Mouse (Mus musculus): ENCODE data around the gene Vstm2b. TPM values are rescaled to one million over a fixed set of nuclear protein-coding genes. Genes with fewer than 3 reads are reported as not detected.
A peak's percentile ranks its signal among the peaks of the same experiment; 100 is the strongest.

Vstm2b gene
- polyA plus RNA-seq, 1 experiment, result 2.6 TPM

- TF ChIP-seq CTCF (conservative IDR thresholded peaks at IDR 0.05; ENCODE audit: insufficient read depth, insufficient read length, low read depth, low read length) (no peak), POLR2A (IDR thresholded peaks at IDR 0.05; ENCODE audit: low read depth, low read length) (no peak)
- H3K36me3 ChIP-seq (ENCODE audit: control insufficient read depth, insufficient read depth, low read length), result no peaks in the 10 kb centered on the region
- H3K4me1 ChIP-seq (ENCODE audit: control insufficient read depth, insufficient read depth, low read length), result no peaks in the 10 kb centered on the region
- H3K4me3 ChIP-seq (ENCODE audit: insufficient read depth, low read depth, low read length), result peak overlapping the region; percentile 36
- no peak overlapping the region for H3K27ac ChIP-seq (ENCODE audit: insufficient read depth, low read depth, low read length)
- WGBS, result 2% methylated on average over 69 of the region's 70 CpGs
- peak; percentile 14 for DNase-seq
- 0 out of 2 replicates have a peak, but pooled peaks cover 2% of the 10 kb centered on the region for H3K27me3 ChIP-seq (replicated peaks; ENCODE audit: control insufficient read depth, insufficient read depth, low read length)
Observed at GRCm38 (mm10) chr7:40898711-40899375, 715 bp downstream of the Vstm2b start.

DNA sequence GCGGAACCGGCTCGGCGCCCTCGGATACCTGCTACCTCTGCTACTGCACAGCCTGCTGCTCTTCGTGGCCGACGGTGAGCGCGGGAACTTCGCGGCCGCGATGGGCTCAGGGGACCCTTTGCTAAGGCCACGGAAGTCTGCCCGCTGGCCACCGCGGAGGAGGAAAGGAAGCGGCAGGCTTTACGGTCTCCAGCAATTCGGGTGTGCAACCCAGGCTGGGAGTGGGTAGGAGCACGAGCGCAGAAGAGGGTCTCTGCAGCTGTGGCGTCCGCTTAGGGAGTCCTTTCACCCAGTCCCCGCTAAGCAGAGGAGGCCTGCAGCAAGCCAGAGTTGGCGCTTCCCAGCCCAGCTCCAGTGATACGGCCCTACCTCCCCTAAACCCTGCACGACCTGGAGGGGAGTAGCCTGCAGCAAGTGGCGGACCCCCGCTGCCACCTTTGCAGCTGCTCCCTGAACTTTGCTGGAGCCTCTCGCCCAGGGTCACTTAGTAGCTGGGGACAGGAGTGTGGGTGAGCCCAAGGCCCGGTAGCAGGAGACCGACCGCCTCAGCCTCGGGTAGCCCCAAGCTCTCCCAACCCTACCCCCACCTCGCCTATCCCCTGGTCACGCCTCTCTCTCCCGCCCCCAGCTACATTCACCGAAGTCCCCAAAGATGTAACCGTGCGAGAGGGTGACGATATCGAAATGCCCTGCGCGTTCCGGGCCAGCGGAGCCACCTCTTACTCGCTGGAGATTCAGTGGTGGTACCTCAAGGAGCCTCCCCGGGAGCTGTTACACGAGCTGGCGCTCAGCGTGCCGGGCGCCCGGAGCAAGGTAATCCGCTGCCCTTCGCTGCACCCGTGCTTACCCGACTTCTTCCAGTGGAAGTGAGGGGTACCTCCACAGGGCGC lies 1.5 kb downstream of the Vstm2b start:
- peak; percentile 7 for DNase-seq
- H3K4me3 ChIP-seq (ENCODE audit: insufficient read depth, low read depth, low read length), result peak overlapping the region; percentile 16; the same call in 1 of the 2 replicates
- H3K4me1 ChIP-seq (ENCODE audit: control insufficient read depth, insufficient read depth, low read length), result no peaks in the 10 kb centered on the region
- TF ChIP-seq POLR2A (IDR thresholded peaks at IDR 0.05; ENCODE audit: low read depth, low read length) (no peak), CTCF (conservative IDR thresholded peaks at IDR 0.05; ENCODE audit: insufficient read depth, insufficient read length, low read depth, low read length) (no peak)
- H3K27me3 ChIP-seq (replicated peaks; ENCODE audit: control insufficient read depth, insufficient read depth, low read length), result 0 out of 2 replicates have a peak, but pooled peaks cover 2% of the 10 kb centered on the region
- WGBS, result 2% methylated on average over 61 of the region's 61 CpGs
- no peaks in the 10 kb centered on the region for H3K36me3 ChIP-seq (ENCODE audit: control insufficient read depth, insufficient read depth, low read length)
- H3K27ac ChIP-seq (ENCODE audit: insufficient read depth, low read depth, low read length), result no peak overlapping the region

DNA sequence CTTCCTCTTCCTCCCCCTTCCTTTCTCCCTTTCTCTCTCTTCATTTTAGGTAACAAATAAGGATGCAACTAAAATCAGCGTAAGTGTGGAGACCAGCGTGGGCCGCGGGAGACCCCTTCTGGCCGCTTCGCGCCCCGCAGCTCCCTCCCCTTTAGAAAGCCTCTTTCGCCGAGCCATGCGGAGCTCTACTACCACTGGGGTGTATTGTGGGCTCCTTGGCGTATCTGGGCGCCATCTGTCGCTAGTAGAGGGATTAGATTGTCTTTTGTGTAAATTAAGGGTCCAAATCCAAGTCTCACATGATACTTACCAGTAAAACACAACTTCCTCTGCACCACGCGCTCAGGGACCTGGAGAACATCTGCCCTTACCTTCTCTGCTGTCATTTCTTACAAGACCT lies 3.1 kb downstream of the Vstm2b start:
- H3K4me1 ChIP-seq (ENCODE audit: control insufficient read depth, insufficient read depth, low read length), result no peaks in the 10 kb centered on the region
- no peak overlapping the region for H3K4me3 ChIP-seq (ENCODE audit: insufficient read depth, low read depth, low read length)
- no peaks in the 10 kb centered on the region for H3K36me3 ChIP-seq (ENCODE audit: control insufficient read depth, insufficient read depth, low read length)
- 0 out of 2 replicates have a peak, but pooled peaks cover 2% of the 10 kb centered on the region for H3K27me3 ChIP-seq (replicated peaks; ENCODE audit: control insufficient read depth, insufficient read depth, low read length)
- no peak overlapping the region for H3K27ac ChIP-seq (ENCODE audit: insufficient read depth, low read depth, low read length)
- WGBS, result 3% methylated on average over 16 of the region's 16 CpGs
- peak; percentile 58 for TF ChIP-seq CTCF (conservative IDR thresholded peaks at IDR 0.05; ENCODE audit: insufficient read depth, insufficient read length, low read depth, low read length)
- TF ChIP-seq POLR2A (IDR thresholded peaks at IDR 0.05; ENCODE audit: low read depth, low read length), result no peak
- peak; percentile 74 for DNase-seq

DNA sequence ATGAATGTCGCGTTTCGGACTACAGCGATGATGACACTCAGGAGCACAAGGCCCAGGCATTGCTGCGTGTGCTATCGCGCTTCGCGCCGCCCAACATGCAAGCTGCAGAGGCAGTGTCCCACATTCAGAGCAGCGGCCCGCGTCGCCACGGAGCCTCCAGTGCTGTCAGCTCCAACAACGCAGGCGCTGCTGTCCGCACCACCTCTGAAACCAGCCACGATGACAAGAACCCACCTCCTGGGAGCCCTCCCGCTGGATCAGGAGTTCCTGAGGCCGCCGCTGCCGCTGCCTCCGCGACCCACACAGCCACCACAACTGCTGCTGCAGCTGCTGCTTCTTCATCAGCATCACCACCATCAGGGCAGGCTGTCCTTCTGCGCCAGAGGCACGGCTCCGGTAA lies 4.4 kb downstream of the Vstm2b start:
- 29% methylated on average over 28 of the region's 28 CpGs for WGBS
- H3K27ac ChIP-seq (ENCODE audit: insufficient read depth, low read depth, low read length), result no peak overlapping the region
- no peak overlapping the region for H3K4me3 ChIP-seq (ENCODE audit: insufficient read depth, low read depth, low read length)
- H3K4me1 ChIP-seq (ENCODE audit: control insufficient read depth, insufficient read depth, low read length), result no peaks in the 10 kb centered on the region
- H3K36me3 ChIP-seq (ENCODE audit: control insufficient read depth, insufficient read depth, low read length), result no peaks in the 10 kb centered on the region
- 0 out of 2 replicates have a peak, but pooled peaks cover 2% of the 10 kb centered on the region for H3K27me3 ChIP-seq (replicated peaks; ENCODE audit: control insufficient read depth, insufficient read depth, low read length)
- DNase-seq, result no peak
- no peak for TF ChIP-seq POLR2A (IDR thresholded peaks at IDR 0.05; ENCODE audit: low read depth, low read length)
- no peak for TF ChIP-seq CTCF (conservative IDR thresholded peaks at IDR 0.05; ENCODE audit: insufficient read depth, insufficient read length, low read depth, low read length)

DNA sequence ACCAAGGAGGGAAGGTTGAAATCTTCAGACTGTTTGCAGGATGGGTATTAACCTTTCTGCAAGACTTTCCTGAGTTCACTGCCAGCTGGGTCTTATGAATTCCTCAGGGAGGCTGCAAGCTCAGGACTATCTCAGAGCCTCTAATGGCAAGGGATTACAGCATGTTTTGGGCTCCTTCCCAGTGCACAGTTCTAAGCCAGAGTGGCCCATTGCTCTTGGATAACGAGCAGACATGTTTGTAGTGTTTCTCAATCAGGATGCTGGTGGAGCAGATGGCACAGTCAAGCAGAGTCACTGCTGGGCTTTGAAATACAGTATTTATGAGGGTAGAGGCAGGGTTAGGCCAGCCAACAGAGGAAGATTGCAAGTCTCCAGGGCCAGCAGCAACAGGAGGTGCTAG lies 8.4 kb downstream of the Vstm2b start:
- no peaks in the 10 kb centered on the region for H3K4me1 ChIP-seq (ENCODE audit: control insufficient read depth, insufficient read depth, low read length)
- H3K27ac ChIP-seq (ENCODE audit: insufficient read depth, low read depth, low read length), result no peak overlapping the region
- H3K4me3 ChIP-seq (ENCODE audit: insufficient read depth, low read depth, low read length), result no peak overlapping the region
- H3K27me3 ChIP-seq (replicated peaks; ENCODE audit: control insufficient read depth, insufficient read depth, low read length), result no peaks in the 10 kb centered on the region
- WGBS, result 76% methylated on average over 1 of the region's 1 CpGs
- no peak for TF ChIP-seq CTCF (conservative IDR thresholded peaks at IDR 0.05; ENCODE audit: insufficient read depth, insufficient read length, low read depth, low read length)
- no peak for TF ChIP-seq POLR2A (IDR thresholded peaks at IDR 0.05; ENCODE audit: low read depth, low read length)
- no peaks in the 10 kb centered on the region for H3K36me3 ChIP-seq (ENCODE audit: control insufficient read depth, insufficient read depth, low read length)
- DNase-seq, result no peak

DNA sequence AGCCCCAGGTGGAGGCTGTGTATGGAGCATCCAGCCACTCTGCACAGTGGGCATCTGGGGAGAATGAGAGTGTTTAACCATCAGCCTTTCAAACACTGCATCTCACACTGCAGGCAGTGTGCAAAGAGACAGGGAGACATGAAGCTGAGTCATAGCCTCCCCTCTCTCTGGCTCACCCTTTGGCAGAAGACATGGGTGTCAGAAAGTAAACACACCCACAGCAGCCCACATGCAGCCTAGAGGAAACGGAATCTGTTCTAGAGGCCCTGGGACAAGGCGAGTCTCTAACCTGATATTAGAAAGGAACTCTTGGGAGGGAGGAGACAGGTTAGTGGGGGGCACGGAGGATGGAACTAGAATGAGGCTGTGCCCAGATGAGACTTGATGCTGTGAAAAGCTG lies 18.6 kb downstream of the Vstm2b start:
- H3K27ac ChIP-seq (ENCODE audit: insufficient read depth, low read depth, low read length), result no peak overlapping the region
- H3K4me3 ChIP-seq (ENCODE audit: insufficient read depth, low read depth, low read length), result no peak overlapping the region
- H3K27me3 ChIP-seq (replicated peaks; ENCODE audit: control insufficient read depth, insufficient read depth, low read length), result no peaks in the 10 kb centered on the region
- TF ChIP-seq POLR2A (IDR thresholded peaks at IDR 0.05; ENCODE audit: low read depth, low read length) (no peak), CTCF (conservative IDR thresholded peaks at IDR 0.05; ENCODE audit: insufficient read depth, insufficient read length, low read depth, low read length) (no peak)
- H3K4me1 ChIP-seq (ENCODE audit: control insufficient read depth, insufficient read depth, low read length), result no peaks in the 10 kb centered on the region
- 82% methylated on average over 3 of the region's 3 CpGs for WGBS
- no peaks in the 10 kb centered on the region for H3K36me3 ChIP-seq (ENCODE audit: control insufficient read depth, insufficient read depth, low read length)
- DNase-seq, result no peak

DNA sequence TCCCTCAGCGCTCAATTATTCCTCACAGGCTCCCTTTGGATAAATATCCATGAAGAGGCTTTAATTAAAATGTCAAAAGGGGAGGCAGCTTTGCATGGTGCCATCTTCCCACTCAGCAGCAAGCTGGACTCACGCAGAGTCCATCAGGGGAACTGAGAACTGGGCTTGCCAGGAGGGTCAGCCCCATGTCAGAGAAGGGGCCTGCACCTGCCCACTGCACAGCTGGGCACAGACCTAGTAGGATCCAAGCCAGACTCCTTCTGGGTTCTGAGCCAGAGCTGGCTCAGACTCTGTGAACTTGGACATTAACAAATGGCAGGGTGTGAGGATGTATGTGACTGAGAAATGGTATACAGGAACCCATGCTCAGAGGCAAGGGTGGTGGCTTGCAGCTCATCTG lies 22.0 kb downstream of the Vstm2b start:
- Histone ChIP-seq H3K27me3 (replicated peaks; ENCODE audit: control insufficient read depth, insufficient read depth, low read length) (no peaks in the 10 kb centered on the region), H3K4me1 (ENCODE audit: control insufficient read depth, insufficient read depth, low read length) (no peaks in the 10 kb centered on the region), H3K4me3 (ENCODE audit: insufficient read depth, low read depth, low read length) (no peak overlapping the region), H3K36me3 (ENCODE audit: control insufficient read depth, insufficient read depth, low read length) (no peaks in the 10 kb centered on the region), H3K27ac (ENCODE audit: insufficient read depth, low read depth, low read length) (no peak overlapping the region)
- TF ChIP-seq CTCF (conservative IDR thresholded peaks at IDR 0.05; ENCODE audit: insufficient read depth, insufficient read length, low read depth, low read length) (no peak), POLR2A (IDR thresholded peaks at IDR 0.05; ENCODE audit: low read depth, low read length) (no peak)
- 92% methylated on average over 2 of the region's 2 CpGs for WGBS
- no peak for DNase-seq
